Mouse (Mus musculus): ENCODE results near the gene Ago4.

Gene Ago4

DNA sequence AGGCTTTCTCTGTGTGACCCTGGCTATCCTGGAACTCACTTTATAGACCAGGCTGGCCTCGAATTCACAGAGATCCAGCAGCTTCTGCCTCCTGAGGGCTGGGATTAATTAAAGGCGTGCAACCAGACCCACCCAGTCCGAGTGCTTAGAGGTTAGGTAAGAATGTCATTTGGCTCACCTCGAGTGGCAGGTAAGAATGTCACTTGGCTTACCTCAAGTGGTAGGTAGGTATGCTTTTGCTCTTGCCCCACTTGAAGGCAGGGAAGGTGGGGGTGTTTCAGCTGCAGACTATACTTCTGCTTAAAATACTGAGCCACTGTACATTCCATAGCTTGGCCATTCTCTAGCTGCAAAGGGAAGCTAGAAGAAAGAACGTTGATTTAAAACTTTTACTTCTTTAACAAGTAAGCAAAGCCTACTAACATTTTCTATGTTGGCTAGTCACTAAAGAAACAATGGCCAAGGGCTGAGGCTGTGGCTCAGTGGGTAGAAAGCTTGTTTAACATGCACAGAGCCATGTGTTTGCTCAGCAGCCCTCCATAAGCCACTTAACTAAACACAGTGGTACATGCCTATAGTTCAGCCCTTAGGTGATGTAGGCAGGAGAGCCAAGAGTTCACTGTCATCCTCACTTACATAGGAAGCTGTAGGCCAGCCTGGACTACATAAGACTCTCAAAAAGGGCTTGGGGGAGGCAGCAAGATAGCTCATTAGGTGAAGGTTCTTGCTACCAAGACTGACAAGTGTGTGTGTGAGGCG, 20.8 kb downstream of the Ago4 start:
- no peak for DNase-seq (ENCODE audit: low spot score)

DNA sequence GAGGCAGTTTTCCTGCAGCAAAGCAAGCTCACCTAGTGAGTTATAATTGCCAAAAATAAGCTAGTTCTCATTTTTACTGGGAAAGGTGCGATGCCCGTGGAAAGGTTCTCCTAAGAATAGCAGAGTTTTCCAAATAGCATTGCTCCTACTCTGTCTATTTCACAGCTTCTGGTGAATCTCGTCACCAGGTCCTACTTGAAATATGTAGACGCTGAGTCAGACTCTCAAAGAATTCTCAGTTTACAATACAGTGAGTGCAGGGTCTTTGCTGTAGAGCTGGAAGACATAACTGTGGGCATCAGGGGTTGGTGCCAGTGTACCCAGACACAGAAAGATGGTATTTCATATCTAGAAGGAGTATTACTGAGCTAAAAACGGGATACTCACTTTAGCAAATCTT, 22.3 kb downstream of the Ago4 start:
- no peak for DNase-seq (ENCODE audit: low spot score)

DNA sequence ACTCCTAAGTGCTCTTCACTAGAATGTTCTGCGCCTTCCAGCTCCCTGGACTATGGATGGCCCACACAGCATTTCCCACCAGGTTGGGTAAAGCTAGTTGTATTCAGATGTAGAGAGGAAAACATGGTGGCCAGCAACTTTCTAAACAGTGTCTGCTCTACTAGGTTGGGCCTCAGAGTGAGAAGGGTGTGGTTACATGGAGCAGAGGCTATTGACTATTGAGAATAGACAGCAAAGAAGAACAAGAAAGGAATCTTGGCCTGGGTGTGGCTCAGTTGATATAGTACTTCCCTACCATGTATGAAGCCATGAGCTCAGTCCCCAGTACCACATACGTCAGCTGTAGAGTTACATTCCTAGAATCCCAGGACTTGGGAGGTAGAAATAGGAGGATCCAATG, 24.2 kb downstream of the Ago4 start:
- DNase-seq (ENCODE audit: low spot score) = no peak

DNA sequence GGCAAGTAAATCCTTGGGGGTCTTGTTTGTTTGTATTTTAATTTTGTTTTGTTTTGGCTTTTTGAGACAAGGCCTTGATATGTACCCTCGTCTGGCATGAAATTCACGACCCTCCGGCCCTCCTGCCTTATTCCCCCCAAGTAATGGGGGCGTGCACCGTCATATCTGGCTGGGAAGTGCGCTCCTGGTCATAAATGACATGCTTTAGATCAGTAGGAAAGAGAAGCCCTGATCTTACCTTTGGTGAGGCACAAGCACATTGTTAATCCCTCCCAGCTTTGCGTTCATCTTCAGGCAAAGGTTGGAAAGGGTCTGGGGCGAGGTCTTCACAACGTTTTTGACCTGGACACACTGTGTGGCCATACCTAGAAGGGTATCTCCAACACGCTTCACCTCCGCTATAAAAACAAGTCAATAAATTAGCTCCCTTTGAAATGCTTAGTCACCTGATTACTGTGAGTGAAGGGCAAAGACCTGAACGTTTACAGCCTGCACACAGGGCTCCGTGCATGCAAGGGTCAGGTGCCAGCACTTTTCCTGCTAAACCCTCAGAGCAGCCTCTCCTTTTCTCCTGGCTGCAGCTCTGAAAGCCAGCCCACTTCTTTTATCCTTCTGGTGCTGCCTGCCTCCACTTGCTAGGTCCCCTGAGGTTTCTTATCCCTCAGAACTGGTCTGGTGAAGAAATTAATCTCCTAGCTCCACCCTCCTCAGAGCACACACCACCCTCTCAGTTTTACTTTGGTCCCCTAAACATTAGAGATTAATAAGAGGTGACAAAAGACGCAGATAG, 25.0 kb downstream of the Ago4 start:
- DNase-seq (ENCODE audit: low spot score) = no peak

DNA sequence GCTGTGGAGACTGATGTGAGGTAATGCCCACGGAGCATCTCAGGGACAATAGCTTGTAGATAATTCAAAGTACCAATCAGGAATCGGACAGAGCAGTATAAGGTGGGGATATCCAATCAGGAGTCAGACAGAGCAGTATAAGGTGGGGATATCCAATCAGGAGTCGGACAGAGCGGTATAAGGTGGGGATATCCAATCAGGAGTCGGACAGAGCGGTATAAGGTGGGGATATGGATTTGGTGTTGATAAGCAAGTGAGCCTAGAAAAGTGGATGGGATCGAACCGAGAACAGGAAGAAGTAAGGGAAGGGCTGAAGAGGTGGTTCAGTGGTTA, 30.3 kb downstream of the Ago4 start:
- no peak for DNase-seq (ENCODE audit: low spot score)

GRCm38 (mm10) chr4:126502141-126502976, 30.9 kb downstream of the Ago4 start:
- DNase-seq (ENCODE audit: low spot score) = no peak

DNA sequence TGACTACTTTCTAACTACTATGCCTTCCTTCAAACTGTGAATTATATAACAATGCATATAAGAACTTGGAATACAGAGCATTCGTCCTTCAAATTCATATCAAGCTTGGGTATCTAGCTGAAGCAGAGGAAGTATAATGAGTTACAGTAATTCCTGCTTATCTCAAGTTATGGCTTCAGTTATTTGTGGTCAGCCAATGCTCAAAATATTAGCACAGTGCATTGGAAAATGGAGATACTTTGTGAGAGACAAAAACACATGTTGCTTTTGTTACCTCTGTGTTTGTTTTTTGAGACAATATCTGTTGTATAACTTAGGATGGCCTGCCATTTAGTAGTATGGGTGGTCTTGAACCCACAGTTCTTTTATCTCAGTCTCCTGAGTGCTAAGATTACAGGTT, 34.7 kb downstream of the Ago4 start:
- DNase-seq (ENCODE audit: low spot score) = no peak

DNA sequence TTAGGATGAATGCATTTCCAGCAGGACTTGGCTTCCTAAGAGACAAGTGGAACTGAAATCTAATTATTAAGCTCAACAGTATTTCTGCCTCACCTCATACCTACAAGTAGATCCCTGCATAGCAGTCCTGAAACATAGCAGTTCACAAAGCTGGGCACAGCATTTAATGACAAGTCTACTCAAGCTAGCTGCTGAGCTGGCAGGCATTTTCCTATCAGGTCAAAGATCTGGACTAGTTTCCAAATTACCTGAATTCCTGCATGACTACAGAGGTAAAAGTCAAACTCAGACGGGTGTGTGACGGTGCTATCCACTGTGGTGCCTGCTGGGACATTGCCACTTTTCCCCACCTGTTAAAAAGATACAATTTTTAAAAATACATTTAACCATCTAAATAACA, 36.3 kb downstream of the Ago4 start:
- DNase-seq (ENCODE audit: low spot score) = no peak

- DNase-seq (ENCODE audit: low spot score) = no peak
Measured at GRCm38 (mm10) chr4:126495942-126496790, 37.1 kb downstream of the Ago4 start.

DNA sequence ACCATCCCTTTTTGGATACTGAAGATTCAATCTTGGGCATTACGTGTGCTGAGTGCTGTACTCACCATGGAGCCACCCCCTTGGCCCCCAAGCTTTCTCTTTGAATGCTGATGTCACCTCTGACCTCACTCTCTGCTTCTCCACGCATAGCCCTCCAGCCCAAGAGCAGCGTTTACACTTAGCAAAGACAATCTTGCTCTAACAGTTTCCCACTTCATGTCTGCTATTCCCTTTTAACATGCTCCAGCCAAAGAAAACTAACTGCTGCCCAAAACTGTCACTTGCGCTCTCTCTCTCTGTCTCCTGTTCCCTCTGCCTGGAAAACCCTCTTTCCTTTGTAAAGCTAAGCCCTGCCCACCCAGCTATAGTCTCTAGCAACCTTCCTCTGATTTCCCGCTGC, 37.8 kb downstream of the Ago4 start:
- no peak for DNase-seq (ENCODE audit: low spot score)

DNA sequence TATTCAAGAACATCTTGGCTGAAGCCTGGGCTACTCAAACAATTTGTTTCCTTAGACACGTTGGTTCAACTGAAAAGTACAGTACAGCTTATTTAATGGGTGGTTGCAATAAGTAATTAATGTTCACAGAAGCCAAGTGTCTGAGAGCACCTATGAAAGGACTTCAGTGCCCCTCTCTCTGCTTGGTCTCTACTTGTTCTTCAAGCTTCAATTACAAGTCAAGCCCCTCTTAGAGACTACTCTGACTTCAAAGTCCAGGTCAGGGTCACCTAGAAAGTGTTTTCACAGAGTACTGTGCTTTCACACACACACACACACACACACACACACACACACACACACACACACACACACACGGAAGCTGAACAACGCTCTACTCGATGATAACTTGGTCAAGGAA, 39.9 kb downstream of the Ago4 start:
- no peak for DNase-seq (ENCODE audit: low spot score)

DNA sequence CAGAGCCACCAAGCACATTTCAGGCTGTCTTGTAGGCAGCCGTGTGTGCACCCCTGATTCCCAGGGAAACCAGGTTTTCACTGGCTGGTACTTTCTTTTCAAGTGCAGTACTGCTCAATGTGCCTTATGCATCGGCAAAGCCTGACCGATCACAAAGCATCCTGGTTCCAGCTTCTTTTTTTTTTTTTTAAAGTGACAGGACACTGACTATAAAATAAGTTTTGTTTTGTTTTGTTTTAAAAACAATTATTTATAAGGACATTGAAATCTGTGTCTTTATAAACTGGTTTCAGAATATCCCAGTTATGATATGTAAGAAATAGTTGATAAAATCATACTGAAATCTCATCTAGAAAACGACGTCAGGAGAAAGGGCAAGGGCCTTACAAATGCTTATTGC, 41.3 kb downstream of the Ago4 start:
- DNase-seq (ENCODE audit: low spot score) = no peak

DNA sequence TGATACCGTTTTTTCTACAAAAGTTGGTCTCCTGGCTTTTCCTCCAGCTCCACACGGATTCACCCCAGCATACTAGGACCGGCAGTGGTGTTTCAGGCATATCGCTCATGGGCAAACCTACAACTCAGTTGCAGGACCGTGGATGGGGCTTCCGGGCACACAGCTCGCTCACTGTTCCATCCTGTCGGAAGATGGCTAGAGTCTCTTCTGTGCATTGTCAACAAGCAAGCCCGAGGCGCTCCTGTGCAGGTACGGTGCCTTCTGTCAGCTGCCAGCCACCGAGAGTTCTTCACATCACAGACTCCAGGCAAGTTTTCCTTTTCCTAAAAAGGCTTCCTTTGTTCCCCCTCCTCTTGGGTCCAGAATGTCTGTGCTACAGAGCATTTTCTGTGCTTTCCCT, 42.5 kb downstream of the Ago4 start:
- no peak for DNase-seq (ENCODE audit: low spot score)

DNA sequence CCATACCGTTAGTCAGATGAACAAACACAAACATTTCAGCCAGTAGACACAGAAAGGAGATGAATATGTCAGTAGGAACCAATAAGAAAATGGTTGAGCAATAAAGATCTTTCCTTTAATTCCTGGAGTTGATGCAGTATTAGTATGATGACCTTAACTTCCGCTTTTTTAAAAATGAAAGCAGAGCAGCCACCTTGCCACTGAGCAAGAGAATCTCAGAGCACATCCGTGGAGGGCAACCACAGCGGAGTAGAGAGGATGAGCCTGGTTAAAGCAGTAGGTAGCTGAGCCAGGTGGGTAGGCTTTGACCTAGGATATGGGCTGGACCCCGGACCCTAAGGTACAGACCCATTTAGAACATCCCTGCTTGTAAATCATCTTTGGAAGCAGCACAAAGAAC, 43.5 kb downstream of the Ago4 start:
- no peak for DNase-seq (ENCODE audit: low spot score)

GRCm38 (mm10) chr4:126486217-126486616, 47.1 kb downstream of the Ago4 start:
- DNase-seq (ENCODE audit: low spot score) = no peak

- no peak for DNase-seq (ENCODE audit: low spot score)
Measured at GRCm38 (mm10) chr4:126485065-126485464, 48.2 kb downstream of the Ago4 start.

- DNase-seq (ENCODE audit: low spot score) = no peak
Measured at GRCm38 (mm10) chr4:126483874-126484273, 49.4 kb downstream of the Ago4 start.

DNA sequence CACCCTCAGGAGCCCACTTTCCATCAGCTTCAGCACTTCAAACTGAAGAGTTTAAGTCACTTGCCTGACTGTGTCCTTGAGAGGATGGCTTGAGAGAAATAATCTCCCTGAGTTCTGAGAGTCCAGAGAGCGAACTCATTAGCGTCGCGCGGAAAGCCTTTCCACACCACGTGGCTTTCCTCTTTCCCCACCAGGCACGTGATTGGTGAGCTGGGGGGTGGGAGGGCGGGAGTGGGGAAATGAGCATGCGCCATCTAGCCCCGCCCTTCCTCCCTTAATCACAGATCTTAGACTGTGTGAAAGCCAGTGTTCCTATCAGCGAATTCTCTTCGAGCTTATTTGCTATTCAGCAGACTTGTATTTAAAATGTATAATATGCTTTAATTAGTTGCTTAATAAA, 50.3 kb downstream of the Ago4 start:
- no peak for DNase-seq (ENCODE audit: low spot score)

GRCm38 (mm10) chr4:126481461-126481860, 51.8 kb downstream of the Ago4 start:
- DNase-seq (ENCODE audit: low spot score) = no peak

DNA sequence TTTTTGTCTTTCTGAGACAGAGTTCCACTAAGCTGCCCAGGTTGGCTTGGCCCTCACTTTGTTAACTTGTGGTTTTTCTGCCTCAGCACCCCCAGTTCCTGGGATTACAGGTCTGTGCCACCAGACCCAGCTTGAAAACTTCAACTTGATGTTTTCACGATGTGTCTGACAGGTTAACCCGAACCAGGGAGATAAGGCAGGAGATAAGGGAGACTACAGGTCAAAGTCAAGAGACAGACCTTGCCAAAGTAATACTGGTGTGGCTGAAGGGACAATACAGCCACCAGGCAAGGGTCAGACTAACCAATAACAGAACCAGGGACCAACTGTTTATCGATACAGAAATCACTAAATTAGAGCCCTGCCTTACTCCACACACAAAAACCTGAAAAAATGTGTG, 53.0 kb downstream of the Ago4 start:
- no peak for DNase-seq (ENCODE audit: low spot score)

DNA sequence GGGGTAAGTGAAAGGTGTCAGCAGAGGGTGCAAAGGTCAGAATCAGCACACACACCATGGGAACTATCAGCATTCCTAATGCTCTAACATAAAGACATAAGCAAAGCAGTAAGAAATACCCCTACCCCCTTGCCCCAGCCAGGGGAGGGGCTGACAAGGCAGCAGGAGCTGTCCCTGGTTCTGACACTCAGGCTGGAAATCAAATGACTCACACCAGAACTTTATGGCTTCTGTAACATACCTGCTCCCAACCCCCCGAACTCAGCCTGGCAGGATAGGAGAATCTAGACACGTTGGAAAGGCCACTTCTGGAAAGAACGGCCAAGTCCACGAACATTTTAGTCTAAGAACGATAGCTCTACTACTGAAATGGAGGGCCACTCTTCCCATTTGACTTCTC, 60.2 kb downstream of the Ago4 start:
- no peak for DNase-seq (ENCODE audit: low spot score)

DNA sequence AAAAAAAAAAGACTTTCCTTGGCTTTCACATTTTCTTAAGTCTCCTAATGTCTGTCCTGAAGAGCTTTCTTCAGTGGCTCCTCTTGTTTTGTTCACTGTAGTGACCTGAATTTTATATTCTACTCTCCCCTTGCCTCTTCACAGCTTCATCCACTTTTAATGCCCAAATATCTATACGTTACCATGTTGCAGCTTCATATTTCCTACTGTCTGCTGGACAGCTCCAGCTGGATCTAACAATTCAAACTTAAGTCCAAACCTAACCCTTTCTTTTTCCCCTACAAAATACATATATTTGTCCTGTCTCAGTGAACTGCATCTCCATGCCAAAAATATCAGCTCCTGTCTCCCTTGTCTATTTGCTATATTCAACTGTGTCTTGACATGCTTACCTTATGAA, 63.9 kb downstream of the Ago4 start:
- DNase-seq (ENCODE audit: low spot score) = no peak

Data from spleen, adult 12 weeks (tissue).